Mouse (Mus musculus) ZHBTc4 (cell line): ENCODE measurements around the gene Cfap73.

Experiments used
- DNase-seq: peaks from one replicate; pipeline ENCODE4 v3.0.0-alpha.2; 2011; ENCODE audit warnings: low read depth, low spot score

Gene Cfap73

DNA sequence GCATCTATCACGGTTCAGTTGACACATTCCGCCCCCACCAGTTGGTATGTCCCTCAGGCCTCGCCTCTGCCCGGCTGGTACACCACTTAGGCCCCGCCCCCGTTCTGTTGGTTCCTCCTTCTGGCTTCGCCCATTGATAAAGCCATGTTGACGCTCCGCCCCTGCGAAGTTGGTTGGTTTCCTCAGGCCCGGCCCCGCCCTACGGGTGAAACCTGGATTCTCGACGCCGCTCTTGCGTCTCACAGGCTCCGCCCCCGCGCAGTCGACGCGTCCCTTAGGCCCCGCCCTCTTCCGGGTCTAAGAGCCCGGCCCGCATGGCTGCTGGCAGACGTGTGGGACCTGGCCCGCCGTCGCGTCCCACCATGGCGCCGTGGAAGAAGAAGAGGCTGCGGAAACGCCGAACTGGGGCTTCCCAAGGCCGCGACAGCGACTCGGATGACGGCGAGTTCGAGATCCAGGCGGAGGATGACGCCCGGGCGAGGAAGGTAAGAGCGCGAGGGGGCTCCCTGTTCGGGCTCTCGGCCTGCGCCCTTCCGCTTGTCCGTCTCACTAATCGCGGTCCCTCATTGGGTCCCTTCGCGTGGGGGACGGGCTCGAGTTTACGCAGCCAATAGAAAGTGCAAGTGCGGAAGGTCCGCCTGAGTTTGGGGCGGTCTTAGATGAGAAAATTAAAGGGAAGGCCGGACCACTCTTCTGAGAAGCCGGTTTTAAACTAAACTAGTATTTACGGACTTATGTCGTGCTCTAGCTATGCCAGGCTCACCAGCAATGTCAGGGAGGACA is 21.0 kb downstream of the Cfap73 start:
- peak; percentile 100 for DNase-seq

DNA sequence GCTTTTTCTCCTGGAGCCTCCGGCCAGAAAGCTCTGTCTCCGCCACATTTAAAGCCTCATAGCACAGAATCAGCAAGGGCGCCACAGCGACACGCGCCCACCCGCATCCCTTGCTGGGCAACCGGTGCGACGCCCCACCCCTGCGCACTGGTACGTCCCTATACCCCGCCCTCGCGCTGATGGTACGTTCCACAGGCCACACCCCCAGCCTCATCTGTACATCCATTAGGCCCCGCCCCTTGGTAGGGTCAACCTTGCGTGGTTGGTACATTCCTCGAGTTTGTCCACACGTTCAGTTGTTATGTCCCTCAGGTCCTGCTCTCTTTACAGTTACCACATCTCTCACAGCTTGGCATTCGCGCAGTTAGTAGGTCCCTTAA is 21.6 kb downstream of the Cfap73 start, which contains the start of the genes Rita1 and Ddx54:
Rita1 (minus strand) TSS at position 148 of the 380 bp plus-strand sequence.
Ddx54 (plus strand) TSS at position 298 of the 380 bp plus-strand sequence.
- peak; percentile 97 for DNase-seq

DNA sequence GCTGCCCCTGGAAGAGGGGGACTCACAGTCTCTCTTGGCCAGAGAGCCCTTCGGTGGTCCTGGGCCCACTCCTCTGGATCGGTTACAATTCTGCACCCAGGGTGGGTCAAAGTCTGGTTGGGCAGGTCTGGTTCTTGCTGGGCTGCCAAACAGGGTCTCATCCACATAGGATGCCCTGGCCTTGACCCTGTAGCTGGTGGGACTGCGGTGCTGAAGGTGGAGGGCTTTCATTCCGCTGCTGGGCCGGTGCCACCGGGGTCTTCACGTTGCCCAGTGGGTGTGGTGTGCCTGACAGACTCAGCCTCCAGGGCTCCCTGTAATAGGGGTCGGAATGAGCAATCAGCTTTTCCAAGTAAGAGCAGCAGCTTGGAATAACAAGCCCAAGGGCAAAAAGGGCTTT is 22.6 kb downstream of the Cfap73 start:
- no peak for DNase-seq

DNA sequence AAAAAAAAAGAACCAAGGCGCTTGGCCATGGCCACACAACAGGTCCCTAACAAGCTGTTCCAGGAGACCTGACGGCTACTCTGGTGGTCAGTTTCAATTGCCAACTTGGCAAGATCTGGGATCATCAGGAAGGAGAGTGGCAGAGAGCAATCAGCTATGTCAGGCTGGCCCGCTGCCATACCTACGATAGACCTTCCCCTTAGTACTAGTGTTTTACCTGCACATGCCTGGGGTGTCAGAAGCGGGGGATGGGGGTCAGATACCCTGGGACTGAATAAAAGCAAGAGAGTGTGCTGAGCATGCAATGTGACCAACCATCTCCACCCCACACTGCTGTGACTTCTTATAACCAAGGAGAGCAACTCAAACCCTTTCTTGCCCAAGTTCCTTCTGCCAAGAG is 23.1 kb downstream of the Cfap73 start:
- no peak for DNase-seq

DNA sequence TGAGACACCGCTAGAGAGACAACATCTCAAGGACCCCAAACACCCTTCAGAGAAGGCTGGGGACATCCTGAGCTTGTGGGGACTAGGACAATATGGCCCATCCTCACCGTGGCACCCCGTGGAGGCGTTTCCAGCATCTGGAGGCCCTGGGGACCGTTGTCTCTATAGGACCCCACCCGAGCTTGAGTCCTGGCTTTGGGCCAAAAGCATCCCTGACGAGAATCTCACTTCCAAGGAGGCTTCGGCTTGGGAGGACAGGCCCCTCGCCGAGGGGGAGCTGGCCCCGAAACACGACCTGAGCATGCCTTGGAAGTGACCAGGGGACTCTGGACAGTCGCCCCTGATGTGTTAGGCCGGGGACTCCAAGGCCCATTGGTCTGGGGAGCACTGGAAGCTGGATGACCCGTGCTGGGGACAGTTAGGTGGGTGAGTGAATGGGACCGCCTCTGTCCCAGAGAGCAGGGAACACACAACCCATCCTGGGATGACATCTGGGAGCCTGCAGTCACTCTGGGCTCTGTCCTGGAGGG is 24.7 kb downstream of the Cfap73 start:
- DNase-seq = no peak

DNA sequence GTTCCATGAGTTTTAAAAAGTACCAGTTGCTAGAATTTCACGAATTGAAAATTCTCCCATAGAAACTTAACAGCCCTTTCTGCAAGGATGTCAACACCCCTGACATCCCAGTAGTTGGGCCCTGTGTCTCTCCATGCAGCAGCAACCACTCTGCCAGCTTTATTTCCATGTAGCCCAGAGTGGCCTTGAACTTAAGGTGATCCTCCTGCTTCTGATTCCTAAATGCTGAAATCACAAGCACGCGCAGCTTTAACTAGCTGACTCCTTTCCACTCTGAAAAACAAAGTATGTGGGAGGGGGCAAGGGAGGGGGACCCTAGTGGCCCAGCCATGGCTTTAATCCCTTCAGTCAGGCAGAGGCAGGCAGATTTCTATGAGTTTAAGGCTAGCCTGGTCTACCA is 26.7 kb downstream of the Cfap73 start:
- no peak for DNase-seq

DNA sequence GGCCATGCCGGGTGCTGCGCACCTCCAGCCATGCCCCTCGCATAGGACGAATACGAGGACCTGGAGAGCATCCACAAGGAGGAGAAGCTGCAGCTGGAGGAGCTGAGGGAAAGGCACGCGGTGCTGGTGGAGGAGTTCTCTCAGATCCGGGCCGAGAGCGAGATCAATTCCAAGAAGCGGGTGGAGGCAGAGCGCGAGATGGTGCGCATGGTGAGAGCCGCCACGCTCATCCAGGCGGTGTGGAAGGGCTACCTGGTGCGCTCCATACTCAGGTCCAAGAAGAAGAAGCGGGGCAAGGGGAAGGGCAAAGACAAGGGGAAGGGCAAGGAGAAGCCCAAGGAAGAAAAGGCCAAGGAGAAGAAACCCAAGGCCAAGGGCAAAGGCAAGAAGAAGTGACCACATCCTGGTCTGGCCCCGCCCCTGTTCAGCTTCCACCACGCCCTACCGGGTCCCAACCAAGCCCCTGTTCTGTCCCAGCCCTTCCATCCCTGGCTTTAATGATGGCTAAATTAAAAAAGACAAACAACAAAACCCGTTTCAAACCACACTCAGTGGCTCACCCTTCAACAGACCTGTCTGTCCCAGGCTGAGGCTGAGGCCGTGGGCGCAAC is 27.3 kb downstream of the Cfap73 start:
- no peak for DNase-seq

DNA sequence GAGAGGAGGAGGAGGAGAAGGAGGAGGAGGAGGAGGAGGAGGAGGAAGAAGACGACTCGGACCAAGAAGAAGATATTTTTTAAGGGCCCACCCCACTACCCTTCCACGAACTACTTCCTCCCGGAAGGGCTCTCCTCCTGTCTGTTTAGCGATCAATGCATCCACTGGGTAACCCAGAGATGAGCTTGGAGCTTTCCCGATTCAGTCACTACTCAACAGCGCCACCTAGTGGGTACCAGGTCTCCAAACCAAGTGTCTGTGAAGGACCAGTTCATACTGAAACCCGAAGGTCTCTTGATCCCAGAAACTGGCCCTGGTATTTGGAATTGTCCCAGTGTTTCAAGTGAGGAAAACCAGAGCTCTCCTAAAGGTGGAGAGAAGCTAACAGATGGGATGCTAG is 28.3 kb downstream of the Cfap73 start:
- DNase-seq = peak; percentile 96

DNA sequence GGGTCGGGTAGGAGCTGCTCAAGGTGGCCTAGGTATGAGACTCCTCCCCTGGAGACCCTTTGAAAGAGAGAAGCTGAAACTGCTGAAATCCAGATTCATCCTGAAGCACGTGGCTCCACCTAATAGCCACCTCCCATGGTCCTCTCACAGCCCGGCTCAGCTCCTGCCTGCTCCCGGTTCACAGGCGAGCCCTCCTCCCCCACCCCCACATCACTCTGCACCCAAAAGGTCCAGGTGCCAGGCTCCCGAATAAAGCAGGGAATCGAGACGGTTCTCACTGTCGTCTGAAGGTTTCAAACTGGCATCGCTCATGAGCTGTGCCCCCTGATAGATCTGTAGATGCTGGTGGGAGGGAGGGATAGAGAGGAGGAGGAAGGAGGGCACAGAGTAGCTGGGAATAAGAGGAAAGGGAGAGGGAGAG is 28.8 kb downstream of the Cfap73 start:
- no peak for DNase-seq

DNA sequence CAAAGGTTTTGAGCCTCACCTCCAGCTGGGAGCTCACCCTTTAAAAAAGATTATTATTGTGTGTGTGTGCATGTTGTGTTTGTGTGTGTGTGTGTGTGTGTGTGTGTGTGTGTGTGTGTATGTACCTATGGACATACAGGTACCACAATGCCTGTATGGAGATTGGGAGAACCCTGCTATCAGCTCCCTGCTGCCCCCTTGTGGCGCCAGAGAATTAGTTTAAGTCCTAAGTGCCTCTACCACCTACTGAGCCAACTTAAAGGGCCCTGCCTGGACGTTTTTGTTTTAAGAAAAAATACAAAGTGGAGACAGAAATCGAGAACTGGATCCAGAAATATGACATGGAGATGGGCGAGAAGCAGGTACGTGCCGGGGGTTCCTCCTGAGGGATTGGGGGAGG is 29.2 kb downstream of the Cfap73 start:
- DNase-seq = peak; percentile 93

DNA sequence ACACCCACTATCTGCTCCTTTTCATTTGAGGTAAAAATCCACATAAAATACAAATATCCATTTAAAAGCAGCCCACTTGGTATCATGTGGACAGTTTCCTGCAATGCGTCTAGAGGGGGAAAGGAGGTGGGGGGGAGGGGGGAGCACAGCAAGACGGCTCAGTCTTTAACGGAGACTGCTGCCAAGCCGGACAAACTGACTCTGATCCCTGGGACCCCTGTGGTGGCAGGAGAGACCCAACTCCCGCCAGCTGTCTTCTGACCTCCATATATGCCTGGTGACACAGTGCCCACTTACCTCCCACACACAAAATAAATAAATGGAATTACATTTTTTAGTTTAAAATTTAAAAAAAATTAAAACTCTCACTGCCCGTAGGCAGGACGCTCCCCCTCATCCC is 30.5 kb downstream of the Cfap73 start:
- DNase-seq = no peak

DNA sequence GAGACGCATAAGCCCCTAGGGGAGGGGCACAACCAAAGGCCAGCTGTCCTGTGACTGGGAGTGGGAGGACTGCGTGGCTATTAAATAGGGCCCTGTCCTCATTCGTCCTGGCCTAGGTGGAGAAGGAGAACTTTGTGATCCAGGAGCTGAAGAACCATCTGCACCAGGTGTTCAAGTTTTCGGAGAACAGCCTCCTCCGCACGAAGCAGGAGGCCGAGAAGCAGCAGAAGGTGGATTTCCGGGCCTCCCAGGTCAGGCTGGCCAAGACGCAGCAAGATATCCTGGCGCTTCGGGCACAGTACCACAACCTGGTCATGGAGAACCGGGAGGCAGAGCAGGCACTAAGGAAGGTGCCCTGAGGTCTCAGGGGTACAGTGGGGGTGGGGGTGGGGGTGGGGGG is 31.8 kb downstream of the Cfap73 start:
- no peak for DNase-seq

DNA sequence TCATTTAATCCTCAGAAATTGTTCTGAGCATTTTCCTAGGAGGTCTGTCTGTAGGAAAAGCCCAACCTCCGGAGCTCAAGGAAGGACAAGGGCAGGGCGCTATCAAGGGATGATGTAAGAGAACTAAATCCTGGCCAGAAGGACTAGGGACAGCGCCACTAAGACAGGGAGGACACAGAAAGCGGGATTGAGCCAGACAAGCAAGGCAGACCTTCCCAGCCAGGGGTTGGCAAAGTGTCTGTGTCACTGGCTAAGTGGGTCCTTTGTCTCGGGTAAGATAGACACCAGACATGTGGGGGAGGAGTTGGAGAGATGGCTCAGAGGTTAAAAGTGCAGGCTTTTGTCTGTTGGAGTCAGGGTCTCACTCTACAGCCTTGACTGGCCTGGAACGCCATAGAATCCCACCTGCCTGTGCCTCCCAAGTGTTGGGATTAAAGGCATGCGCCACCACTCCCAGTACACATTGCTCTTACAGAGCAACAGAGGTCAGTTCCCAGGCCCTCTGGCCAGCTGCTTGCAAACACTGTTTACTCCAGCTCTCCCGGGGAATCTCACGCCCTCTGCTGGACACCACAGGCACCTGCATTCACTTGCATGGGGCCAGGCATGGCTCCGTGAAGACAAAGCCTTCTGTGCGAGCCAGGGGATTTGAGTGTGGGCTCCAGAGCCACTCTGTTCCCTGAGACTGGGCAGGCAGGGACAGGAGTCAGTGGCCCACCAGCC is 32.9 kb downstream of the Cfap73 start:
- DNase-seq = peak; percentile 83

DNA sequence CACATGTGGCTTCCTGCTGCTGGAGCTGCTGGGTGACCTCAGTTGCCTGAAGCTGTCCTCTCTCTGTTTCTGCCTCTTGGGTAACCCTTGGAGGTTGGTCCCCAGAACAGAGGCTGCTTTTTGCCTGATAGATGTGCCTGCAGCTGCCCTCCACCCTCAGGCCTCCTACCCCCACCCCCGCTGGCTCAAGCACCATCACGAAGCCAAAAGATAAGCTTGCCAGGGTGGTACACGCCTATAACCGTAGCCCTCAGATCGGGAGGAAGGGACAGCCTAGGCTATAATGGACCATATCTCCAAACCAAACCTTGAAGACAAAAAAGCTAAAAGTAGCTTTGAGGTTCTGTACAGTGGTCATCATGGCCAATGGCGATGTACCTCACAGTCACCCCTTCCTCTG is 34.4 kb downstream of the Cfap73 start:
- no peak for DNase-seq

DNA sequence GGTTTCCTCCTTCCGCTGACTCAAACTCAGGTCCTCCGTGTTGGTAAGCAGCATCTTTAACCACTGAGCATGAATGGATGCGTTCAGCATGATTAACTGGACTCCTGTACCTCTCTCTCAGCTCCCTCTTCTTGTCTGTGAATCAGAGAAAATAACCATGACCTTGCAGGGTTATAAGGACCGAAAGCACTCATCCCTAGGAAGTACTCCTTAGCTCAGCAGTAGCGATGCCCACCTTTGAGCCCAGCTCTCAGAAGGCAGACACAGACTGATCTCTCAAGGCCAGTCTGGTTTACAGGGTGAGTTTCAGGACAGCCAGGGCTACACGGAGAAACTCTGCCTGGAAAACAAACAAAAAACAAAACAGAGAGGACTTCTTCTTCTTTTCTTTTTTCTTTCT is 39.5 kb downstream of the Cfap73 start:
- no peak for DNase-seq

DNA sequence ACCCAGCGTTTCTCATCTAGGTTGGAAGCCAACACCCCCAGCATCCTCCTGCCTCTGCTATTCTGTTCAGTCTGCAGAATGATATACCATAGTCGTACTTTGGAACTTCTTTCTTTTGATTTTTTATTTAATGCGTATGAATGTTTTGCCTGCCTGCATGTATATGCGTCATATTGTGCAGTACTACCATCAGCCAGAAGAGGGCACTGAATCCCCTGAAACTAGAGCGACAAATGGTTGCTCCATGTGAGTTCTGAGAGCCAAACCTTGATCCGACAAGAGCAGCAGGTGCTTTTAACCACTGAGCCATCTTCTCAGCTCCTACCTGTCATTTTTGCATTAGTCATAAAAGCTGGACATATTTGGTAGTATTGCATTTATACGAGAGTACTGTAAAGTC is 41.9 kb downstream of the Cfap73 start:
- DNase-seq = peak; percentile 84

DNA sequence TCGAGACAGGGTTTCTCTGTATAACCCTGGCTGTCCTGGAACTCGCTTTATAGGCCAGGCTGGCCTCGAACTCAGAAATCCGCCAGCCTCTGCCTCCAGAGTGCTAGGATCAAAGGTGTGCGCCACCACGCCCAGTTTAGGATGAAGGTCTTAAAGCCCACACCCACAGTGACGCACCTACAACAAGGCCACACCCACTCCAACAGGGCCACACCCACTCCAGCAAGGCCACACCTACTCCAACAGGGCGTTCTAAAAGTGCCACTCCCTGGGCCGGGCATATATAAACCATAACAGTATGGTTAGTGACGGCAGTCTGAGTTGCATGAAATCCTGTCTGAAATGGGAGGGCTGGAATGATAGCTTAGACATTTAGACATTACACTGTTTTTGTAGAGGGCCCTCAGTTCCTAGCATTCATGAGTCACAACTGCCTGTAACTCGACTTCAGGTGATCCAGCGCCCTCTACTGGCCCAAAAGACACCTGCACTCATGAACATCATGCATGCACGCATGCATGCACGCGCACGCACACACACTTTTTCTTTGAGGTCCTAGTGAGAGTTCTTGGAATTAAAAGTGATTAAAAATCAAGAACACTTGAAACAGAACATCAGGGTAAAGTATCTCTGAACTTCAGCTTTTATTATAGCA is 43.6 kb downstream of the Cfap73 start:
- DNase-seq = peak; percentile 93

DNA sequence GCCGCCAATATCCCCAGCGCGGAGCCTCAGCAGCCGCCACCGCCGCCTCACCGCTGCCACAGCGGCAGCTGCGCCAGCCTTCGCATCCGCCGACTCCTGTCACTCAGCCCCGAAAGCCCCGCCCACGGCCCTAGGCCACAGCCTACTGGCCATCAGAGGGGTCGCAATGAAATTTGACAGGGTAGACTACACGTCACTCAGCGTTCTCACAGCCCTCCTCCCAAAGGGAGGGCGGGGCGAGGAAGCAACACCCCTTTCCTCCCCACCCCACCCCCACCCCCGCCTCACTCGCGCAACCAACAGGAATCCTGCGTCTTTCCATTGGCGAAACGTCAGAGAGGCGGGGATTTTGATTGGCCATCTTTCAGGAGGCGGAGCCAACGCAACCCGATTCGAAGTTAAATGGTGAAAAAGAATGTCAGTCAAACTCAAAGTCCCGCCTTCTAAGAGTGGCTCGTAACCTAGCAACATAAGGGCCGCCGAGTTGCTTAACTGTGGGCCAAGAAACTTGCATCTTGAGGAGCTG is 45.4 kb downstream of the Cfap73 start, which contains the start of the genes Tpcn1 and Iqcd:
Tpcn1 (minus strand) TSS at position 105 of the 526 bp plus-strand sequence.
Iqcd (plus strand) TSS at position 448 of the 526 bp plus-strand sequence.
- DNase-seq = peak; percentile 99

DNA sequence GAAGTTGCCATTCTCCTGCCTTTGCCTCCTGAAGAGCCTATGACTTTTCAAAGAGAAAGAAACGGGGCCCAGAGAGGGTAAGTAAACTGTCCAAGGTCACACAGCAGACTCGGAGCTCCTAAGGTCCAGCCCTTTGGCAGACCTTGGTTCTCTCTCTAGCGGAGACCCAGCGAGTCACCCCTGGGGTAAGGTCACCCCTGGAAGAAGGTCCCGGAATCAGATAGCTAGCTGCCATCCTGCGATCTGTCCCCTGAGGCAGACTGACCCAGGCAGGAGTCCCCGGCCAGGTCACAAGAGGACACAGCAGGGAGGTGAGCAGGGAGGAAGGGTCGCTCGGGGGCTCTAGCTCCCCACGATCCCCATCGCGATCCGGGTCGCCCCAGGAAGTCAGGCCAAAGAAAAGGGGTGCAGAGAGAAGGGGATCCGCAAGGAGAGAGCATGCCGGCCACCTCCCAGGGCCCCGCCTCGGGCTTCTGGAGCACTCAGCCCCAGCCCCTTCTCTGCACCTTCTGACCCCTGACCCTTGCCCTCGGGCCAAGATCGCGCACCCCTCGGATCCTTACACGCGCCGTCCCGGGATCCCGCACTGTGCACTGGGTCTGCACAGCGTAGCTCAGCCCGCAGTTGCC is 46.0 kb downstream of the Cfap73 start:
- no peak for DNase-seq

DNA sequence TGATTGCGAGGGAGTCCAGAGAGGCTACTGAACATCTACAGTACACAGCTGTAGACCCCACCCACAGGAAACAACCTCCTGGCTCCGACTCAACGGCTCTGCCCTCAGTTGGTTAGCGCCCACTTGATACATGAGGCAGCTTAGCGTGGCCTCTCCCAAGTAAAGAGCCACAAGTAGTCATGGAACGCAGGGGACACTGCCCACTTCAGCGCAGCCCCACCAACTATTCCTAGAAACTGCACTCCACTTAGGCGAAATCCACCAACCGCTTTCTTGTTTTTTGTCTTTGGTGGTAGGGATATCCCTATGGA is 46.5 kb downstream of the Cfap73 start:
- DNase-seq = no peak
